Mouse (Mus musculus) cerebellum, adult 2 months (tissue): ENCODE measurements around the gene Hdac4.

Source experiments
- CTCF ChIP-seq: fragments of 200-500 bp; IDR thresholded peaks from 2 replicates; pipeline ENCODE4 v1.5.1; 2011; ENCODE audit warnings: low read depth, mild to moderate bottlenecking, control low read depth, low read length, moderate library complexity, borderline replicate concordance; ENCODE audit not compliant: insufficient read depth
- POLR2A ChIP-seq: fragments of 200-500 bp; IDR thresholded peaks from 2 replicates; pipeline ENCODE4 v1.6.1; 2011; ENCODE audit warnings: low read length, control low read depth, borderline replicate concordance; ENCODE audit not compliant: insufficient read depth

DNA sequence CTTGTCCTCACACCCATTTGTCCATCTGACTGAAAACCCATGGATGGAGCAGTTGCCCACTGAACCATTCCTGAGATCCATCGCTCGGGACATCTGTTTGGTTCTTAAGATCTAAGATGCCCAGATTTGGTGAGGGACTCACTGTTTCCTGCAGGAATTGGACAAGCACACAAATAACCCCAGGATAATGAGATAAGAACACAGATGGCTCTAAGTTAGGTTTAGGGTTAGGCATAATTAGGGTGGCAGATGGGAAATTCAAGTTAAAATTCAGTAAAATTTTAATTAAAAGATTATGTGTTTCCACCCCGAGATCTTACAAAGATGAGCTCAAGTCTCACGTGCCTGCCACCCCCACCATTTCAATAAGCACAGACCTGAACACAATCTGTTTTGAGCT is 44.6 kb upstream of the Hdac4 start:
- TF ChIP-seq POLR2A (no peak), CTCF (no peak)
